Mouse (Mus musculus) liver, embryonic 11.5 days (tissue): ENCODE measurements at regions not wholly inside any gene's neighbourhood (a gene's known extent, or its start where the extent isn't known, plus 50 kb on each side); places are given as distances from the start of the nearest gene placed in this dataset.

Experiments
- ATAC-seq: fragments of 200-750 bp; cut with Nextera tagmentation; replicated peaks from 2 replicates; pipeline ENCODE4 v1.8.0; 2017; ENCODE audit warnings: moderate number of reproducible peaks, mild to moderate bottlenecking, moderate TSS enrichment, moderate library complexity; ENCODE audit not compliant: low FRiP score
- DNase-seq: peaks from one replicate; pipeline ENCODE4 v3.0.0-alpha.2; 2017; ENCODE audit warnings: low spot score
- H3K27ac ChIP-seq: fragments of 300-500 bp; sonication (generic); 2 replicates; pipeline ENCODE4 v1.5.1; 2014; ENCODE audit warnings: mild to moderate bottlenecking, low read depth, low read length, control low read depth
- H3K27me3 ChIP-seq: fragments of 300-500 bp; sonication (generic); replicated peaks from 2 replicates; pipeline ENCODE4 v1.6.1; 2014; ENCODE audit warnings: low read length, mixed read lengths; ENCODE audit not compliant: control insufficient read depth, insufficient read depth
- H3K36me3 ChIP-seq: fragments of 300-500 bp; sonication (generic); 2 replicates; pipeline ENCODE4 v1.6.1; 2014; ENCODE audit warnings: mild to moderate bottlenecking, low read length, moderate library complexity, mixed read lengths; ENCODE audit not compliant: control insufficient read depth, insufficient read depth
- H3K4me1 ChIP-seq: fragments of 300-500 bp; sonication (generic); replicated peaks from 2 replicates; pipeline ENCODE4 v1.6.1; 2014; ENCODE audit warnings: low read length, mixed read lengths; ENCODE audit not compliant: control insufficient read depth, insufficient read depth
- H3K4me2 ChIP-seq: fragments of 300-500 bp; sonication (generic); 2 replicates; pipeline ENCODE4 v1.6.1; 2014; ENCODE audit warnings: mild to moderate bottlenecking, control low read depth, moderate library complexity
- H3K4me3 ChIP-seq: fragments of 300-500 bp; sonication (generic); 2 replicates; pipeline ENCODE4 v1.5.1; 2014; ENCODE audit warnings: low read depth, low read length, control low read depth
- H3K9ac ChIP-seq: fragments of 300-500 bp; sonication (generic); 2 replicates; pipeline ENCODE4 v1.6.1; 2014; ENCODE audit warnings: low read depth, low read length, control low read depth
- H3K9me3 ChIP-seq: fragments of 300-500 bp; sonication (generic); 2 replicates; pipeline ENCODE4 v1.6.1; 2016; ENCODE audit warnings: low read length, inconsistent platforms, mixed read lengths; ENCODE audit not compliant: control insufficient read depth
- WGBS: fragments of 180-500 bp; shearing (Covaris S2); extraction: QIAGEN DNeasy Blood & Tissue Kit; methylation state at CpG from one replicate; pipeline ENCODE4 v1.1.7; 2014; 5-methylcytosine and 5-hydroxymethylcytosine counted together

GRCm38 (mm10) chr10:56546824-56547223 is 169.7 kb downstream of the Gja1 start:
- Histone ChIP-seq H3K4me1 (no peaks in the 10 kb centered on the region), H3K9me3 (no peaks in the 10 kb centered on the region), H3K36me3 (no peaks in the 10 kb centered on the region), H3K4me3 (no peak overlapping the region), H3K4me2 (no peak overlapping the region), H3K9ac (no peak overlapping the region), H3K27ac (no peak overlapping the region), H3K27me3 (no peaks in the 10 kb centered on the region)
- no peak for DNase-seq
- ATAC-seq: no peak
- WGBS: 63% methylated on average over 2 of the region's 2 CpGs

GRCm38 (mm10) chr10:56547825-56548224 is 170.7 kb downstream of the Gja1 start:
- H3K9ac ChIP-seq: no peak overlapping the region
- ATAC-seq: no peak
- H3K4me3 ChIP-seq: no peak overlapping the region
- no peak overlapping the region for H3K4me2 ChIP-seq
- 62% methylated on average over 3 of the region's 4 CpGs for WGBS
- no peaks in the 10 kb centered on the region for H3K27me3 ChIP-seq
- no peaks in the 10 kb centered on the region for H3K36me3 ChIP-seq
- H3K9me3 ChIP-seq: no peaks in the 10 kb centered on the region
- no peak for DNase-seq
- H3K27ac ChIP-seq: no peak overlapping the region
- H3K4me1 ChIP-seq: no peaks in the 10 kb centered on the region

DNA sequence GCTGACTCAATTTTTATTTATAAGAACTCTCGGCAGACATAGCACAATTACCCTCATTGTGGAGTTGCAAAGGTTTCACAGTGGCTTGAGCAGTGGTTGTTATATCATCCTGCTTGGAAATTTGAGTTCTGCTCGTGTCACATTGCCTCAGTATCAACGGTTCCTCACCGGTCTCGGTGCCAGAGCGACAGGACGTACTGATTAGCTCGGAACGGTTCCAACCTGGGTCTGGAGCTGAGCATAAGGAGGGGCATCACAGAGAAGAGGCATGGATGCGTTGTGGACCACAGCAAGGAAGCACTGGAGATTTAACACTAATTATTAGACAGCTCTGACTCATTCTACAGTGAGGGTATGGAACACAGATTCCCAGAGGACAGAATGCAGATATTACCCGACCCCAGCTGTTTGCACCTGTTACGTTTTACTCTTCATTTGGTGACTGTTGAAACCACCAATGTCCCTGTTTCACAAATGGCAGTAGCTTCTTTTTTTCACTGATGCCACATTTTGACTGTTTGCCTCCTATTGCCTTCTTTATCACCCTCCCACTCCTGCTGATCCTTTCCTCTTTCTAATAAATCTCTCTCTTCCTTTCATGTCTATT is 189.8 kb downstream of the Gja1 start:
- WGBS: 79% methylated on average over 12 of the region's 12 CpGs
- Histone ChIP-seq H3K9me3 (no peaks in the 10 kb centered on the region), H3K4me1 (no peaks in the 10 kb centered on the region), H3K36me3 (no peaks in the 10 kb centered on the region), H3K9ac (no peak overlapping the region), H3K4me2 (no peak overlapping the region), H3K27ac (no peak overlapping the region), H3K4me3 (no peak overlapping the region), H3K27me3 (no peaks in the 10 kb centered on the region)
- DNase-seq (no peak), ATAC-seq (no peak)

GRCm38 (mm10) chr10:56582065-56582464 is 204.9 kb downstream of the Gja1 start:
- H3K4me2 ChIP-seq: no peak overlapping the region
- WGBS: 42% methylated on average over 6 of the region's 6 CpGs

DNA sequence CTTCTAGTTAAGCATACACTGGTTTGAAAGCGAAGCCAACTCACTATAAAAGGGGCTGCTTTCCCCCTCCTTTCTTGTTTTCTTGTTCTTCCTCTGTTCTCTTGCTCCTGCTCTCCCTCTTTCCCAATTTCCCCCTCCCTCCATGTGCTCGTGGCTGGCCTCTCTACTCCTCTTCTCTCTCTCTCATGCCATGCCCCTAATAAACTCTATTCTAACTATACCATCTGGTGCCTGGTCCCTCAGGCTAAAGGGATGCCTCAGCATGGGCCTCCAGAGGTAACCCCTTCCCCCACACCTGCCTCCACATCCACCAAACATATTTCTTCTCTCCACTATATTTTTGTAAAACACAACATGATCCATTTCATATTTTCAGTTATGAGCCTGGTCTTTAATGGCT is 210.1 kb downstream of the Gja1 start:
- H3K4me3 ChIP-seq: no peak overlapping the region
- H3K27me3 ChIP-seq: no peaks in the 10 kb centered on the region
- H3K4me2 ChIP-seq: no peak overlapping the region
- no peaks in the 10 kb centered on the region for H3K4me1 ChIP-seq
- DNase-seq (no peak), ATAC-seq (no peak)
- H3K9ac ChIP-seq: no peak overlapping the region
- WGBS: 61% methylated on average over 2 of the region's 2 CpGs
- H3K36me3 ChIP-seq: no peaks in the 10 kb centered on the region
- H3K27ac ChIP-seq: no peak overlapping the region
- no peaks in the 10 kb centered on the region for H3K9me3 ChIP-seq

More at GRCm38 (mm10) chr10:56582065-56582464, 204.9 kb downstream of the Gja1 start:
- H3K9ac ChIP-seq: no peak overlapping the region
- no peaks in the 10 kb centered on the region for H3K36me3 ChIP-seq
- no peaks in the 10 kb centered on the region for H3K9me3 ChIP-seq
- H3K4me3 ChIP-seq: no peak overlapping the region
- H3K4me1 ChIP-seq: no peaks in the 10 kb centered on the region
- no peak overlapping the region for H3K27ac ChIP-seq
- DNase-seq (no peak), ATAC-seq (no peak)
- no peaks in the 10 kb centered on the region for H3K27me3 ChIP-seq

DNA sequence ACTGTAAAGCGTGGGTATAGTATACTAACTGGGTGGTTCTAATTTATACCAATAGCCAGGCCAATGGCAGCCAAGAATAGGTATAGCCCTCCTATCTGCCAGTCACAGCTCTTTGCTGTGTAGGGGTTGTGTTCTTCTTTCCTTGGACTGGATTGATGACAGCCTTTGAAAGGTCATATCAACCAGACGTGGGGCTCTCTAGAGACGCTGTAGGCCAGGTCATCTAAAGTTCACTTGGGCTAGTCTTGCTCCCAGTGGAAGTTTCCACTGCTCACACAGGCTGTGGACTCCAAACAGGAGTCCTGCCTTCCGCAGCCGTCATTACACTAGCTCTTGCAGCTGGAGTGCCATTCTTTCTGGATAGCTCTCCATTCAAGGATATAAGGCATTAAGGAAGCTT is 220.3 kb downstream of the Gja1 start:
- 53% methylated on average over 5 of the region's 5 CpGs for WGBS
- Histone ChIP-seq H3K27ac (no peak overlapping the region), H3K4me1 (no peaks in the 10 kb centered on the region), H3K4me2 (no peak overlapping the region), H3K36me3 (no peaks in the 10 kb centered on the region), H3K9ac (no peak overlapping the region), H3K9me3 (no peaks in the 10 kb centered on the region), H3K27me3 (no peaks in the 10 kb centered on the region), H3K4me3 (no peak overlapping the region)
- DNase-seq (no peak), ATAC-seq (no peak)

- no peaks in the 10 kb centered on the region for H3K36me3 ChIP-seq
- no peak overlapping the region for H3K27ac ChIP-seq
- WGBS: 33% methylated on average over 3 of the region's 3 CpGs
- no peak overlapping the region for H3K4me2 ChIP-seq
- no peaks in the 10 kb centered on the region for H3K9me3 ChIP-seq
- H3K4me1 ChIP-seq: no peaks in the 10 kb centered on the region
- no peaks in the 10 kb centered on the region for H3K27me3 ChIP-seq
- ATAC-seq (no peak), DNase-seq (no peak)
- no peak overlapping the region for H3K9ac ChIP-seq
- H3K4me3 ChIP-seq: no peak overlapping the region
Observed at GRCm38 (mm10) chr10:56598191-56598590, 221.1 kb downstream of the Gja1 start.

- Histone ChIP-seq H3K9me3 (no peaks in the 10 kb centered on the region), H3K4me3 (no peak overlapping the region), H3K27ac (no peak overlapping the region), H3K4me1 (no peaks in the 10 kb centered on the region), H3K36me3 (no peaks in the 10 kb centered on the region), H3K9ac (no peak overlapping the region), H3K4me2 (no peak overlapping the region), H3K27me3 (no peaks in the 10 kb centered on the region)
- no peak for DNase-seq
- no peak for ATAC-seq
- whole genome bisulfite sequencing: 60% methylated on average over 4 of the region's 4 CpGs
Observed at GRCm38 (mm10) chr10:56599923-56600322, 222.8 kb downstream of the Gja1 start.

- Histone ChIP-seq H3K9me3 (no peaks in the 10 kb centered on the region), H3K9ac (no peak overlapping the region), H3K36me3 (no peaks in the 10 kb centered on the region), H3K27ac (no peak overlapping the region), H3K4me1 (no peaks in the 10 kb centered on the region), H3K4me3 (no peak overlapping the region), H3K27me3 (no peaks in the 10 kb centered on the region), H3K4me2 (no peak overlapping the region)
- 70% methylated on average over 8 of the region's 8 CpGs for WGBS
- DNase-seq (no peak), ATAC-seq (no peak)
Observed at GRCm38 (mm10) chr10:56611564-56612288, 234.6 kb downstream of the Gja1 start.
